Mouse (Mus musculus) liver, embryonic 14.5 days (tissue): ENCODE measurements at regions not wholly inside any gene's neighbourhood (a gene's known extent, or its start where the extent isn't known, plus 50 kb on each side); places are given as distances from the start of the nearest gene placed in this dataset.

Source experiments
- CTCF ChIP-seq: IDR thresholded peaks from 2 replicates; pipeline ENCODE4 v1.5.1; 2016; ENCODE audit warnings: antibody characterized with exemption, low read depth, control low read depth
- EP300 ChIP-seq: IDR thresholded peaks from 2 replicates; pipeline ENCODE4 v1.6.1; 2016; ENCODE audit warnings: antibody characterized with exemption, low read depth

GRCm38 (mm10) chr3:151153340-151153739, 284.3 kb upstream of the Adgrl4 start:
- TF ChIP-seq CTCF (no peak), EP300 (no peak)
